Mouse (Mus musculus): ENCODE data around the gene Ankrd53.
"Not testable (repeated sequence)": the region's sequence is repeated elsewhere in the genome, so short reads cannot be mapped to it uniquely, and the experiment has no call there.

Ankrd53 gene

GRCm38 (mm10) chr6:83766982-83767381 is 4.5 kb downstream of the Ankrd53 start:
- no peak for DNase-seq (ENCODE audit: low spot score in 2 of 2)

- DNase-seq (ENCODE audit: low spot score in 2 of 2) = no peak
Measured at GRCm38 (mm10) chr6:83768485-83768884, 6.0 kb downstream of the Ankrd53 start.

- DNase-seq (ENCODE audit: low spot score in 2 of 2) = no peak
Measured at GRCm38 (mm10) chr6:83774126-83774525, 11.7 kb downstream of the Ankrd53 start.

- no peak for DNase-seq (ENCODE audit: low spot score in 2 of 2)
Measured at GRCm38 (mm10) chr6:83774781-83775563, 12.5 kb downstream of the Ankrd53 start.

- peak; percentile 91 to 92 for DNase-seq (ENCODE audit: low spot score in 2 of 2)
Measured at GRCm38 (mm10) chr6:83775638-83776293, 13.3 kb downstream of the Ankrd53 start, which contains the start of gene Tex261. TSS of gene Tex261 (minus strand) at chr6:83775813.

GRCm38 (mm10) chr6:83778306-83778705 is 15.9 kb downstream of the Ankrd53 start:
- no peak for DNase-seq (ENCODE audit: low spot score in 2 of 2)

- DNase-seq (ENCODE audit: low spot score in 2 of 2) = no peak
Measured at GRCm38 (mm10) chr6:83779026-83779425, 16.6 kb downstream of the Ankrd53 start.

- no peak for DNase-seq (ENCODE audit: low spot score in 2 of 2)
Measured at GRCm38 (mm10) chr6:83786426-83786825, 24.0 kb downstream of the Ankrd53 start.

GRCm38 (mm10) chr6:83788554-83788953 is 26.1 kb downstream of the Ankrd53 start:
- DNase-seq (ENCODE audit: low spot score in 2 of 2) = no peak

- not testable (repeated sequence) for DNase-seq (ENCODE audit: low spot score in 2 of 2)
Measured at GRCm38 (mm10) chr6:83790533-83790932, 28.1 kb downstream of the Ankrd53 start.

- DNase-seq (ENCODE audit: low spot score in 2 of 2) = no peak
Measured at GRCm38 (mm10) chr6:83791251-83791890, 28.9 kb downstream of the Ankrd53 start.

- DNase-seq (ENCODE audit: low spot score in 2 of 2) = peak; percentile 90 to 92
Measured at GRCm38 (mm10) chr6:83794760-83795296, 32.4 kb downstream of the Ankrd53 start, which contains the start of gene Nagk. TSS of gene Nagk (plus strand) at chr6:83794982.

- DNase-seq (ENCODE audit: low spot score in 2 of 2) = peak; percentile 43 to 52
Measured at GRCm38 (mm10) chr6:83795492-83795900, 33.1 kb downstream of the Ankrd53 start.

GRCm38 (mm10) chr6:83796686-83797085 is 34.2 kb downstream of the Ankrd53 start:
- DNase-seq (ENCODE audit: low spot score in 2 of 2) = no peak

GRCm38 (mm10) chr6:83802033-83802432 is 39.6 kb downstream of the Ankrd53 start:
- no peak for DNase-seq (ENCODE audit: low spot score in 2 of 2)

GRCm38 (mm10) chr6:83802846-83803245 is 40.4 kb downstream of the Ankrd53 start:
- no peak for DNase-seq (ENCODE audit: low spot score in 2 of 2)

- no peak for DNase-seq (ENCODE audit: low spot score in 2 of 2)
Measured at GRCm38 (mm10) chr6:83815801-83816200, 53.4 kb downstream of the Ankrd53 start.
